Mouse (Mus musculus) leukemia stem cell, adult 10-12 weeks (primary cell): Measurements from ENCODE around the gene Dnajb3. TPM values are rescaled to one million over a fixed set of nuclear protein-coding genes. Genes with fewer than 3 reads are reported as not detected.

Experiments used
- polyA plus RNA-seq: library from polyadenylated mRNA; stranded (reverse); fragments of >175 nt; gene quantifications from 2 replicates; pipeline ENCODE4 v1.2.3, GENCODE M21; 2012; ENCODE audit warnings: low replicate concordance

The Dnajb3 gene
- polyA plus RNA-seq = 6.4 and 7.3 TPM in 2 replicates

DNA sequence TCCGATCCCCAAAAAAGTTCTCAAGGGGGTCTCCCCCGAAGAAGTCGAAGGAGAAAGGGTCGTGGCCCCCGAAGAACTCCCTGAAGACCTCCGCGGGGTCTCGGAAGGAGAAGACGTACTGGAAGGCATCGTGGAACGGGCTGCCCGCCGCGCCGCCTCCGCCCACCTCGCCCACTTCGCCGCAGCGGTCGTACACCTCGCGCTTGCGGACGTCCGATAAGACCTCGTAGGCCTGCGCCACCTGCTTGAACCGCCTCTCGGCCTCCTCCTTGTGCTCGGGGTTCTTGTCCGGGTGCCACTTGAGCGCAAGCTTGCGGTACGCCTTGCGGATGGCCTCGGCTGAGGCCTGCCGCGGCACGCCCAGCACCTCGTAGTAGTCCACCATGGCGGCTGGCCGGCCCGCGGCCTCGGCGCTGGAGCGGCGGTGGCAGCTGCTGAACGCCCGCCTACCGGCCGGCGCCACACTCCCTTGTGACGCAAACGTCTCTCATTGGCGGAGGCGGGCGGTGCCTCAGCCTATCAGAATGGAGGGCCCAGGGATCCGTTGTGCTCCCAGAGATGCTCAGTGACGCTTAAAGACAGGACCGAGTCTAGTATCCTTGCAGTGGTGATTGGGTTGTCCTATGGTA, at the start of gene Dnajb3:
TSS of gene Dnajb3 (minus strand) at position 489 of the 629 bp plus-strand sequence.

DNA sequence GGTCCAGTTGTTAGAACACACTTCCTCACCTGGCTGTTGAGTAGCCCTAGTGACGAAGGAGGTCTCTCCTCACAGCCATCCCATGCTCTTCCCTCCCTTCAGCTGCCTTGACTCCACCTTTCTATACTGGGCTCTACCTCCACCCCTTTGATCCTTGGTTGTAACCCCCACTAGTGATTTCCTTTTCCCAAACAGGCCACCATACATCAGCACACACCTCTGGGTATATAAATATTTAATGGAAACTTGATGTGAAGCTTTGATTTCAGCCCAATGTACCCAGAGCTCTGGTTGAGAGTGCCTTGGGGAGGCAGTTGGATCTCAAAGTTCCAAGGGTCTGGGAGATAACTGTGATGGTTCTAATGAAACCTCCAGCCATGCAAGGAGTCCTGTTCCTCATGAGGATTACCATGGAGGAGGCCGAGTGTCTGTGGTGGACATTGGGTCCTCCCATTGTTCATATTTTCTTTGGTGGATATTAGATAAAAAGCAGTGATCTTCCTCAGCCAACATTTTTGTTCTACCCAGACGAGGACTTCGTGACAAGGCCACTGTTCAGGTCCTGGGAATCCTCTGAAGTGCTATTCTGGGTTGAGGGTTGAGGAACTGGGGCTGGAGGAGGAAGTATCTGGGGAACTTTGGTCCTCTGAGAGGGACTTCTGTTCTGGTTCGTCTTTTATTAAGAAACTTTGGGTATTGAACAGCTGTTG, 21.2 kb upstream of the Dnajb3 start, which contains the start of gene Mroh2a:
TSS of gene Mroh2a (plus strand) at position 317 of the 710 bp plus-strand sequence.

DNA sequence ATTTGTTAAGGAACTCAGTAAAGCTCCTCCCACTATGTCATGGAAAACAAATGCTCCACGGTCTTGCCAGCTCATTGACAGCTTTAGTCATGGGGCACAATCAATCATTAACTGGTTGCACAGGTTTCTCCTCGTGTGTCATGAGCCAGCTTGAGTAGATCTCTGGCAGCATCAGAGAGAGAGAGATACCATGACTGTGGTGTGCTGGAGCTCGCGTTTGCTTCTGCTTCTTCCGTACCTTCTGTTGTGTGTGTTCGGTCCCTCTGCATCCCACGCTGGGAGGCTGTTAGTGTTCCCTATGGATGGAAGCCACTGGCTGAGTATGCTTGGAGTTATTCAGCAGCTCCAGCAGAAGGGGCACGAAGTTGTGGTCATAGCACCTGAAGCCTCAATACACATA, 6.2 kb upstream of the Dnajb3 start, which contains the start of gene Ugt1a1:
TSS of gene Ugt1a1 (plus strand) at position 148 of the 400 bp plus-strand sequence.

DNA sequence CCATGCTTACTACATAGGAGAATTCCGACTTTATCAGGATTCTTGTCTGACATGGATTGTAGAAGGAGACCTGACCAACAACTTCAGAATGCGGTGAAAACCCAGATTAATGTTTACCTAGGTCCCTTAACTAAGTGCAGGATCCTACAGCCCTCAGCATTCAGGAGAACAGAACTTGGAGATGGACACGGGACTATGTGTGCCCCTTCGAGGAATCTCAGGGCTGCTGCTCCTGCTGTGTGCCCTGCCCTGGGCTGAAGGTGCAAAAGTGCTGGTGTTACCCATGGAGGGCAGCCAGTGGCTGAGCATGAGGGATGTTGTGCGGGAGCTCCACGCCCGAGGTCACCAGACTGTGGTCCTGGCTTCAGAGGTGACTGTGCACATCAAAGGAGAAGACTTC, 5.1 kb downstream of the Dnajb3 start, which contains the start of gene Ugt1a2:
TSS of gene Ugt1a2 (plus strand) at position 146 of the 400 bp plus-strand sequence.

DNA sequence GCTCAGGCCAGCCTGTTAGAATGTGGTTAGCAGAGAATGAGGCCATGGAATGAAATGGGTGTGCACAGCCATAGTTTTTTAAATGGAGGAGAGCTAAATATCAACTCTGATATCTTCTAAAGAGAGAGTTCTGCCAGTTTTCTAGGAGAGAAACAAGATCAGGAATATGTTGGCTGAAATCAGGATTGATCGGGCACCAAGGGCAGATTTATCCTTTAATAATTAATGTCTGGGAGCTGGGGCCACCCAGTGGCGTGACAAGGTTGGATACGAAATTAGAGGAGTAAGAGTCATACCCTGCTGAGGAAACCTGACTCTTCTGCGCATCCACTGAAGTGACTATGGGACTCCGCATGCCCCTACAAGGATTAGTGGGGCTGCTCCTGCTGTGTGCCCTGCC, 39.9 kb downstream of the Dnajb3 start, which contains the start of gene Ugt1a5:
TSS of gene Ugt1a5 (plus strand) at position 302 of the 400 bp plus-strand sequence.

Other genes with a start within 250 kb of the Dnajb3 start
- gene Usp40, start 197.2 kb downstream of the Dnajb3 start, polyA plus RNA-seq = 0.35 and 0.73 TPM in 2 replicates
- gene Ugt1a10, start 150.4 kb downstream of the Dnajb3 start, polyA plus RNA-seq = 0.50 TPM in 1 of 2 replicates, not detected in the other
- not detected in 2 replicates for gene Ugt1a9, start 135.0 kb downstream of the Dnajb3 start, polyA plus RNA-seq
- gene Ugt1a8, start 118.0 kb downstream of the Dnajb3 start, polyA plus RNA-seq = not detected in 2 replicates
- 0.88 TPM in 1 of 2 replicates, not detected in the other for gene Ugt1a7c, start 110.7 kb downstream of the Dnajb3 start, polyA plus RNA-seq
- gene Ugt1a6b, start 102.5 kb downstream of the Dnajb3 start, polyA plus RNA-seq = not detected in 2 replicates
- gene Ugt1a6a, start 71.0 kb downstream of the Dnajb3 start, polyA plus RNA-seq = 0.42 TPM in 1 of 2 replicates, not detected in the other
- gene Ugt1a5, start 39.8 kb downstream of the Dnajb3 start, polyA plus RNA-seq = not detected in 2 replicates
- gene Ugt1a2, start 5.2 kb downstream of the Dnajb3 start, polyA plus RNA-seq = not detected in 2 replicates
- 0.21 TPM in 1 of 2 replicates, not detected in the other for gene Ugt1a1, start 6.2 kb upstream of the Dnajb3 start, polyA plus RNA-seq
- gene Mroh2a, start 21.2 kb upstream of the Dnajb3 start, polyA plus RNA-seq = 0.09 TPM in 1 of 2 replicates, not detected in the other
- gene Hjurp, start 71.9 kb upstream of the Dnajb3 start, polyA plus RNA-seq = 24.4 and 27.2 TPM in 2 replicates
- gene Trpm8, start 71.9 kb upstream of the Dnajb3 start, polyA plus RNA-seq = not detected in 2 replicates
- gene Spp2, start 201.2 kb upstream of the Dnajb3 start, polyA plus RNA-seq = not detected in 2 replicates